Mouse (Mus musculus) heart, postnatal 14 days (tissue): Measurements from ENCODE around the gene Rdh11. TPM values are rescaled to one million over a fixed set of nuclear protein-coding genes. Genes with fewer than 3 reads are reported as not detected.
"Not testable (repeated sequence)": the region's sequence is repeated elsewhere in the genome, so short reads cannot be mapped to it uniquely, and the experiment has no call there.

Experiments used
- DNase-seq, 2 experiments: peaks; one replicate each; pipeline ENCODE4 v3.0.0; 2021 to 2022
- intact Hi-C: fragments of 180-260 bp; cut with DNase I; formaldehyde crosslinking; loops from one replicate; pipeline ENCODE4 v1.15.1; 2025
- long read RNA-seq, 2 experiments: library from polyadenylated mRNA; stranded (forward); transcript quantifications; one replicate each; pipeline ENCODE4 v2.0.0; 2021
- total RNA-seq, 2 experiments: library from RNA; stranded (reverse); gene quantifications; 2 replicates each; pipeline ENCODE4 v1.2.3; 2021

The Rdh11 gene
- 1 to 10 TPM; 4.6 to 4.8 TPM for total RNA-seq
- long read RNA-seq, experiment 1, partial matches to known transcripts, result 0 of 2 reads
- long read RNA-seq, experiment 1, other reads (novel, unspliced or antisense), result 0 of 2 reads
- long read RNA-seq, experiment 2, transcript Rdh11-203 (7 exons, 3,262 nt), result major isoform, 5 of 5 reads
- long read RNA-seq, experiment 2, partial matches to known transcripts, result 0 of 5 reads
- long read RNA-seq, experiment 2, other reads (novel, unspliced or antisense), result 0 of 5 reads

DNA sequence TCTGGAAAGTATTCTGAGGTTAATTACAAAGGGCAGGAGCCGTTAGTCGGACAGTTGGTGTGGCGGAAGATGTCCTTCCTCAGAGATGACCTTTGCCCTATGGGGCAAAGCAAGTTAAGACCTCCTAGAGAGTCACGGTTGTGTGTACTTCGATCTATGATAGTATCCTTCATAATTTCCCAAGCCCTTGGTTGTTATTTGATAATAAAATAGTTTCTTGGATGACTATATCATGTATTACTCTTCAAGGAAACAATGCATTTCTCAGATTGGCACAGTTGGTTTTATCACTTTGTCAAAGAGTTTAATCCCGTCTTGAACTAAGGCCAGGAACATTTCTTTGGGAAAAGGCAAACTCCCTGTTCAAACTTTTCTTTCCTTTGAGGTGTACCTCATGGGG lies at the start of gene Rdh11:
Gene Rdh11 (minus strand): TSS at position 101 of the 400 bp plus-strand sequence.
- DNase-seq, result no peak
- intact Hi-C loops, result loop anchor here (2.0 kb wide), 1 partner anchor 69 kb away; no protein-coding TSS in a partner anchor

DNA sequence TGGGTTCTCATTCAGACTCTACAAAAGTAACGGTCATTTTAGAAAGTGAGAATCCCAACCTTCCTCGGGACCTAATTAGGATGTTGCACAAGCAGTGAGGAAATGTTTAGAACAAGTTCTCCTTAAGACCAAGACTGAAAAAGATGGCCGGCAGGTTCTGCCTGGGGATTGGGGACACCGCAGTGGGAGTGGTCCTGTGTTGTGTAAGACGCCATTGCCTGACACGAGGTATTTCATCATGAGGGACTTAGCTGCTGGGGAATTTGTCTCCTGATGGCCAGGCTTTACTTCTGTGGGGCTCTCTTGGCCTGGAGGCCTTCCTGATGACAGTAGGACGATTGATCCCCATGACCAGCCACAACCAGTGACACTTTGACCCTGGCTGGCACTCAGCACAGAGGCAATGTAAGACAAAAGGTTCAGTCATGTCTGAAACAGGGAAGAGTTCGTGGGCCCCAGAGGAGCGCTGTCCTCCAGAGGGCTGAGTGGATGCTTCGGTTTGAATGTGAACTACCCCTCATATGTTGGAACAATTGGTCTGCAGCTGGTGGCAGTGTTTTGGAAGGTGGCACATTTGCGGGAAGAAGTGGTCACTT lies 43.5 kb upstream of the Rdh11 start:
- no peak for DNase-seq
- intact Hi-C loops, result no loop called here

DNA sequence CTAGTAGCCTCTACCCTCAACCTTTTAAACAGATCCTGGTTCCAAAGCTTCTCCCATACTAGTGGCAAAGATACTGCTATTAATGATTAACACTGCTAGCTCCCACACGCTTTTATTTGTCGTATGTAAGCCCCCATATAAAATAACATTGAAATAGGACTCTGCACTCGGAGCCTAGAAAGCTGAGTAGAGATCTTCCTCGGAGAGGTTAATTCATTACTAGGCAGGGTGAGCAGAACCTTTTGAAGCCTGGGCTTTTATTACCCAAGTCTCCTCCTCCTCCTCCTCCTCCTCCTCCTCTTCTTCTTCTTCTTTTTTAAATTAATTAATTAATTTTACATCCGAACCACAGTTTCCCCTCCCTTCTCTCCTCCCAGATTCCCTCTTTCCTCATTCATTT lies 25.4 kb upstream of the Rdh11 start:
- no peak for DNase-seq
- intact Hi-C loops, result no loop called here

DNA sequence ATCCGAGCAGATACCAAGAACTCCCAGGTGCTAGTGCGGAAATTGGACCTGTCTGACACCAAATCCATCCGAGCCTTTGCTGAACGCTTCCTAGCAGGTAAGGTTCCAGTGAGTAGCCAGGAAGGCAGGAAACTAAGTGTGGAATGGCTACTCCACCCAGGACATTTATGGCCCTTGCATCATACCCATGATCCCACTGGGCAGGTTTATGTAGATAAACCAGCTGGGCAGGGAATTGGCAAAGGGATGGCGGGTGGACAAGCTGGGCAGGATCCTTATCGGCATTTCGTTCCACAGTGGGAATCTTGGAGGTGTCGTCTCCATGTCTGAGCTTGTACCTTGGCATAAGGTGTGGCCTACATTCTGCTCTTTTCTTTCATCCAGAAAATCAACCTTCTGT lies 19.4 kb upstream of the Rdh11 start:
- intact Hi-C loops, result no loop called here

DNA sequence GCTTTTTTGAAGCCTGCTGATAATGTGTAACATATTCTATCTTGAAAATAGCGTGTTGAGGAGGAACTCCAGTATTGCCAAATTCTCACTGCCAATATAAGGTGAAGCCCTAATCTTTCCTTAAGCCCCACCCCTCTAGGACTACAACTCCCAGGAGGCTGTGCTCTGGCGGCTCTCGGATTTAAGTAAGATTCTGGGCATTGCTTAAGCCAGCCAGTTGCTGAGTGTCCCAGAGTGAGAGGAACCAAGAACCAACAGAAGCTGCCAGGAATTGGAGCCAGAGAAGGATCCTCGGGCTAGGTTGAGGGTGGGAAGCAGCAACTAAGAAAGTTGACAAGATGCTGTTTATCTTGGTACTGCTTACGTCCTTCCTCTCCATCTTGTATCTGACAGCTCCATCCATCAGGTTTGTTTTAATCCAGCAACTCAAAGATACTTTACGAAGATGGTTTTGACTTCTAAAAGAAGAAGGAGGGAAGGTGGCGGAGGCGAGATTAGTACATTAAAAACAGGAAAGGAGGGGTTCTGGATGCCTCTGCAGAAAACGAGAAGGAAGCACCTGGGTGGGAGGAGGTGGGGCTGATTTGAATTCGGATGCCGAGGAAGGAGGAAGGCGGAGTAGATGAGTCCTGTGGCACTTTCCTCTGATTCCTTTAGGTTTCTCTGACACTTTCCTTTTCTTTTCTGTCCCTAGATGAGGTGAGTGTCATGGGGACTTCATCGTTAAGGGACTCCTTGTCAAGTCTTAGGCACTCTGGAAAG lies 16.8 kb upstream of the Rdh11 start, which contains the start of gene Rdh12:
Gene Rdh12 (plus strand): TSS at position 212 of the 762 bp plus-strand sequence.
- DNase-seq, result peak; percentile 16 to 26
- intact Hi-C loops, result no loop called here

More for the DNA sequence above, 19.4 kb upstream of the Rdh11 start:
- DNase-seq, result no peak

DNA sequence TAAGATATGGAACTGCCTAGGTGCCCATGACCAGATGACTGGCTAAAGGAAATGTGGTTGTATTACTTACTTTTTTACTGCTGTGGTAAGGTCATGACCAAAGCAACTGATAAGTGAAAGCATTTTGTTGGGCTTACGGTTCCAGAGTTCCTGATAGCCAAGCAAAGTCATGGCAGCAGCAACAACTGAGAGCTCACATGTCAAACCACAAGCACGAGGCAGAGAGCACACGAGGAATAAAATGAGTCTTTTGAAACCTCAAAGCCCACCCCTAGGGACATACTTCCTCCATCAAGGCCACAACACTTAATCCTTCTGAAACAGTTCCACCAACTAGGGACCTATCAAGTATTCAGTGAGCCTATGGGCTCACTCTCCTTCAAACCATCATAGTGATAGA lies 9.8 kb upstream of the Rdh11 start:
- intact Hi-C loops, result no loop called here
- DNase-seq, result no peak

DNA sequence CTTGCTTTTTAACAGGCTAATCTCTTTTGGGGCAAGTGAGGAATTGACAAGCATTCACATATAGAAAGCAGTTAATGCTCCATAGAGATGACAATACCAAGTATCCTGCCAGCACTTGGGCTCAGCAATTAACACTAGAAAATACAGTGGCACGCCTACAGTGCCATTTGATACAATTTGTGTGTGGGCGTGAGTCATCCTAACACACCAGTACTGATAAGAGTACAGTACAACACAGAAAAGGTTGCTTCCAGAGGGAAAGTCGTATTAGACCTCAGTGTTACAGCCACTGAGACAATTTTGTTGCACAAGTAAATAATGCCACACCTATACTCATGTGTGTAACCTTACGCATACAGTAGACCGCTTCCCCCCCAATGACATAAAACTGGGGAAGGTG lies 5.0 kb upstream of the Rdh11 start:
- DNase-seq, result no peak
- intact Hi-C loops, result no loop called here

DNA sequence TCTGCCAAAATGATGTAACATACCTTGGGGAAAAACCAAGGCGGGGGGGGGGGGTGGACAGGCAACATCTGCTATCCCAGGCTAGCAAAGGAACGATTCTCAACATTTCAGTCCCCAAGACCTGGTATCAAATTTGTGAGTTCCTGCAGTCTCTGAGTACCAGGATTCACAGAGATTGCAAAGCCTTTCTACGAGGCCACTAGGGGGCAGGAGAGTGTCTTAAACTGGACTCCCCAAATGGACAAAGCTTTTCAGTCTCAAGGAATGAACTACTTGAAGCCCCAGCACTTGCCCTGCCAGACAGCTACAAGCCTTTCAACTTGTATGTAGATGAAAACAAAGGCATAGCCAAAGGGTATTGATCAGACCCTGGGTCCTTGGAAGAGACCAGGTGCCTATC lies 1.3 kb upstream of the Rdh11 start:
- intact Hi-C loops, result loop anchor here (2.0 kb wide), 1 partner anchor 67 kb away; no protein-coding TSS in a partner anchor
- peak; percentile 69 to 79 for DNase-seq

DNA sequence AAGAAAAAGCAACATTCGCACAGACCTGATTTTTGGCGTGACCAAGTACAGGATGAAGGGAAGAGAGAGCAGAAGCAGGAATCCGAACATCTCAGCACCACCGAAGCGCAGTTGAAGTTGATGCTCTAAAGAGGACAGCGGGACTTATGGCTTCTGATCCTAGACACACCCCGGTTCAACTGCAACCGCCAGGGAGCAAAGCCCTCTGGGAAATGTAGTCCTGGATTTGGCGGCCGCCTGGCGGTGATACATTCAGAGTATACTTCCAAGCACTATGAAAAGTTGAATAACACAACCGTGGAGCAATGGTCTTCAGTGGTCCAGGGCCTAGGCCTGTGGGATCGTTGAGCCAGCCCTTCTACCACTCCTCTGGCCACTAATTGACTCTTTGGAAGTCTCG lies 392 bp downstream of the Rdh11 start:
- intact Hi-C loops, result loop anchor here (2.0 kb wide), 1 partner anchor 69 kb away; no protein-coding TSS in a partner anchor

DNA sequence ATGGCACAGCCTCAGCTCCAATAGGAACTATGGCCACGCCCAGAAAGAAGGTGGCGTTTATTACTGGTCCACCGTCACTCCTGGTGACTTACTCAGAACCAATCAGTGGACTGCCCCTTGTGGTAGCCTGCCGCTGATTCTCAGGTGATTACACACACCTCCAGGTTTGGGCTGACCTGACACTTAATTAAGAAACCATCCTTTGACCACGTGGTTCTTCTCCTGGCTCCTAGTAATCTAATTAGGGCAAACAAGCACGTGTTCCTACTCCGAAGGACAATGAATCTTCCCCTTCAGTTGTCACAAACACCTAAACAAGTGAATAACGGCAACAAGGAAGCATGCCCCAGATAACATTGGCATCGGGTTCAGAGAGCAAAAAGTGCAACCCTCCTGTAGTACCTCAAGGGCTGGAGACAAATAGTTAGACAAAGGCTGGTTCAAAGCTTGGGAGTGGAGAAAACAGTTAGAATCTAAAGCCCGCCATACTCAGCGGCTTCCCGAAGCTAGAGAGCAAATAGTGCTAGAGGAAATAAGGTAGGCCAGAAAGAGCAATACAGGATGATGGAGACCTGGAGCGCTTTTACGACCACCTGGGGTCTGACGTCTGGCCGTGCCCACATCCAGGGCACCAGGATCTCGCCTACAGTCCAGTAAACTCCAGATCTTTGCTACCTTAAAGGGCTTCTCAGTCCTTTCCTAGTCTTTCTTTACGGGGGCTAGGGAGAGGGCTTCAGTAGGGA lies 991 bp downstream of the Rdh11 start:
- peak in 1 of 2 experiments; percentile 26 for DNase-seq
- intact Hi-C loops, result no loop called here

More for the DNA sequence above, 392 bp downstream of the Rdh11 start:
- peak; percentile 67 to 83 for DNase-seq

DNA sequence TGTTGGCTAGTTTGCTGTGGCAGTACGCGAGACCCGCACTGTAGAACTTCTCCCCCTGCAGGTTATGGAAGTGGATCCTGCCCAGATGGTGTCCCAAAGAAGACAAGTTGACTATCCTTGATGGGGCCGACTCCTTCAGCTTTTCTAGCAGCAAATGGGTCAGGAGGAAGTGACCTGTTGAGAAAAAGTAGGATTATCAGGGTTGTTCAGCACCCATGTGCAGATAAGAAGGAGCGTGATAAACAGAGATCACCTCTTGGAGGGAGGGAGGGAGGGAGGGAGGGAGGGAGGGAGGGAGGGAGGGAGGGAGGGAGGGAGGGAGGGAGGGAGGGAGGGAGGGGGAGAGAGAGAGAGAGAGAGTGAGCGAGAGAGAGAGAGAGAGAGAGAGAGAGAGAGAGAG lies 6.9 kb downstream of the Rdh11 start:
- intact Hi-C loops, DNase-seq: not testable (repeated sequence)

DNA sequence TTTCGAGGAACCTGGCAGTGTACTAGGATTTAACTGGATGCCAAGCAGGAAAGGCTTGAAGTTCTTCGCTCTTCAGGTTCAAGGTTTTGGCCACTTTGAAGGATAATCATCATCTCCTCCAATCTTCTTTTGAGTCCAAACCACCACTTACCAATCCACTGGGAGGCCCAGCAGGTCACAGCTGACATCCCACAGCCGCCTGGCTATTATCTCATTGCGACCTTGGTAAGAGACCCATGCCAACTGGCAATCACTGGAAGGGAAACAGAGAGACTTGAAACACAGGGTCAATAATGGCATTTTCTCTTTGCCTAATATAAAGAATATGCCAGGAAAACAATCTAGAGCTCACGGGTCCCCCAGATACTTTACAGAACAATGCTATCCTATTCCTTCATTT lies 16.1 kb downstream of the Rdh11 start:
- no peak for DNase-seq
- intact Hi-C loops, result no loop called here

DNA sequence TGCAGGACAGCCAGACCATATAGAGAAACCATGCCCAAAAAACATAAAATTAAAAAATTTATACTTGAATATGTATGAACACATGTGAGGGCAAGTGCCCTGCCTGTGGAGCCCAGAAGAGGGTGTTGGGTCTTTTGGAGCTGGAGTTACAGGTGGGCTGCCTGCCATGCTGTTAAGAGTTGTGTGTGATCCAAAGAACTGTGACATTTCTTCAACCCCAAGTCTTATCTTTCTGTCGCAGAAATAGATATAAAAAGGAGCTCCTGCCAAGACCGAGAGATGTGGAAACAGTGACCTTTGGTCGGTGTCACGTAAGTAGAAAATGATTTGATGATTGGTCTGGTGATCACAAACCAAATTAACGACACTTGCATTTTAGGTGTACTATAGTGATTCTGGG lies 18.4 kb downstream of the Rdh11 start:
- intact Hi-C loops, result no loop called here
- DNase-seq, result no peak

DNA sequence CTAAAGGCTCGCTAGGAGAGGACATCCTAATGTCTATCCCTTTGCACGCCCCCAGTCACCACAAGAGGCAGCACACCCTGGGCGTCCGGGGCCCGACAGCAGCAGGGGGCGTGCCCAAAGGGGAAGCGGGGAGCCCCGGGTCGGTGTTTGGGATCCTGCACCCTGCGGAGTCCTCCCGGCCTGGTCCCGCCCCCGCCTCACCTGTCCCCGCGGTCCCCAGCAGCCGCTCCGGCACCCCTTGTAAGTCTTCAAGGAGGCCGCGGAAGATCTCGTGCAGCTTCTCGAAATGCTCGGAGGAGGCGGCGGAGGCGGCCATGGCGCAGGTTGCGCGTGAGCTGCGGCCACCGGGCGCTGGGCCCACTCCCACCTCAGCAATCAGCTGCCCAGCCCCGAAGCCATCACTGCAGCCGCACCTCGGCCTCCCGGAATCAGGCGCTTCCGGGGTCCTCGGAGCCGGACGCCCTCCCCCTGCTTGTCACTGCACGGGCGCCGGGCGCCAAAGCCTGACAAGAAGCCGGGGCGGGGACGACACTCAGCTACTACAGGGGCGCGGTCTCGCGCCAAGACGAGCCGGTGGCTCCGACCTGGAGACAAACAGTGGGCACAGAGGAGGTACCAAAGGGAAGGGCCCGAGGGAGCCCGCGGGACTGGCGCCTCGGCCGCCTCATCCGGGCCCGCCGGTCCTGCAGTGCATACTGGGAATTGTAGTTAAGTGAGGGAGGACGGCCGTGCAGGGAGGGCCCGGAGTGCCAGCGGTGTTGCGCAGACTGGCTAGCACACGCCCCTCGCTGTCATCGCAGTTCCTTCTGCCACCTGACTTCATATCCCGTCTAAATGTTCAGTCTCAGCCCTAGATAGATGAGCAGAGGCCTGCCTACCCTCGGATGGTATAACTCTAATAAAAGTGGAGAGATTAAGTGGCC lies 19.8 kb downstream of the Rdh11 start, which contains the start of gene Vti1b:
Gene Vti1b (minus strand): TSS at position 649 of the 923 bp plus-strand sequence.
- intact Hi-C loops, result no loop called here
- DNase-seq, result peak; percentile 90

DNA sequence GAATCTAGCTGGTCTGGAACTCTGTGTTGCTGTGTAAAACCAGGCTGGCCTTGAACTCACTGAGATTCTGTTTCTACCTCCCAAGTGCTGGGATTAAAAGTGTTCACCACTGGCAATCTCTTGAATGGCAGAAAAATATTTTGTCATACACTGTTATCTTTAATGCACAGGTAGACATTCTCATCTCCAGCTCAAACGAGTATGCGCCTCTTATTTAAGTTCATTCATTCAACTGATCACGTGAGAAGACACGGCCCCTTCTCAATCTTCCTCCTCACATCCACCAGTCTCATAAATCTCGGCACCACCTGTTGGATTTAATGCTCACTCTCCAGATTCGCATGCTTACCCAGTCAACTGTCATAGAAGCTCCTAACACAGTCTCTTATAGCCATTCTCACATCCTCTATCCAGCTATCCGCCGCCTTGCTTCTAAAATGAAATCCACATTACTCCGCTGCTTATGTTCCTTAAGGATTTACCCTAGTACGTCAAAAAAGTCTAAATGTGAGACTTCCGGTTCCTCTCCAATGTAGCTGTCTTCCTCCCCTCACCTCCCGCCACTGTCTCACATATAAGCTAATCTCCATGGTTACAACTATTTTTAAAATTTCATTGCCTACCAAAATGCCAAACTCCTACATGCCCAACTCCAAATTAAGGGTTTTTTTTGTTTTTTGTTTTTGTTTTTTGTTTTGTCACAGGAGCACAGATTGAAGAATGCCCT lies 20.7 kb downstream of the Rdh11 start:
- DNase-seq, result no peak

DNA sequence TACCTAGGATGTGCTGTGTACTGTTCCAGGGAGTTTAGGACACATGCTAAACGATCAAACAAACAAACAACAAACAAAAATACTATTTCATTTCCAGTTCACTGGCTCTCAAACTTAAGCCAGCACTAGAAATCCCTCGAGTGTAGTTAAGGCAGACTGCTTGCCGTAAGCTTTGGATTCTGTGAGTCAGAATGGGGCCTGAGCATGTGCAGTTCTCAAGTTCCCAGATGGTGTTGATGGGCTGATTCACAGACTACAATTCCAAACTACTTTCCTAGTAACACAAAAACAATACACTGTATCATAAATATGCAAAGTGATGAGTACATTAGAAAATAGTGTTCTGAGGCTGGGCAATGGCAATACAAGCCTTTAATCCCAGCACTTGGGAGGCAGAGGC lies 21.7 kb downstream of the Rdh11 start:
- intact Hi-C loops, result no loop called here
- DNase-seq, result no peak

More for the DNA sequence above, 20.7 kb downstream of the Rdh11 start:
- intact Hi-C loops, result no loop called here

DNA sequence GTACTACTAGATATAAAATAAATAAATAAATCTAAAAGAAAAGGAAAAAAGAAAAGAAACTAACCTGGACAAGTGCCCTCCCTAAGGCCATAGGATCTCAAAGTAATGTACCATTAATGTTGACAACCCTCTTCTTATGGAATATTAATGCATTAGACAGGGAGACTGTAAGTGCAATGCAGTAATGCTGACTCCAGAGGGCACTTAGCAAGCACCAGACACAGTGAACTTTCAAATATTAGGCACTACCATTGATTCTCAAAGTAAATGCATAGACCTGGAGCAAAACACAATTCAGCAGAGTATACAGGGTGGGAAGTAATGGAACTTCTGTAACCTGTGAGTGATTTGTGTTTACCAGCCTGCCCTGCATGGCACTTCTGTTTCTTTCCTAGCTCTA lies 22.9 kb downstream of the Rdh11 start:
- DNase-seq, result no peak
- intact Hi-C loops, result no loop called here

DNA sequence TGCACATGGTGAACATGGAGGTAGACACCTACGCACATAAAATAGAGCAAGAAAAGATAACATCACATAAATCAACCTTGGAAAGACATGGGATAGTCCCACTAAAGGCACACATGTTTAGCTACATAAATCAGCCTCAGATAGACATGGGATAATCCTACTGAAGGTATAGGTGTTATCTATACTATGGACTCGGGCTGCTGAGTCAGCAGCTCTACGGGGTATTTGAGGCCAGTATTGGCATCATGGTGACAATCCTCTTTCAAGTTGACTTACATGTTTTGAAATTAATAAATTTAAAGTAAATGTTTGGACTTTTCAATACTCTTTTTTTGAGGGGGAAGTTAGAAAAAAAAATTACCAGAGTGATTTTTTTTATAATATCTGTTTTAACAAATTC lies 29.2 kb downstream of the Rdh11 start:
- intact Hi-C loops, result no loop called here
- no peak for DNase-seq

DNA sequence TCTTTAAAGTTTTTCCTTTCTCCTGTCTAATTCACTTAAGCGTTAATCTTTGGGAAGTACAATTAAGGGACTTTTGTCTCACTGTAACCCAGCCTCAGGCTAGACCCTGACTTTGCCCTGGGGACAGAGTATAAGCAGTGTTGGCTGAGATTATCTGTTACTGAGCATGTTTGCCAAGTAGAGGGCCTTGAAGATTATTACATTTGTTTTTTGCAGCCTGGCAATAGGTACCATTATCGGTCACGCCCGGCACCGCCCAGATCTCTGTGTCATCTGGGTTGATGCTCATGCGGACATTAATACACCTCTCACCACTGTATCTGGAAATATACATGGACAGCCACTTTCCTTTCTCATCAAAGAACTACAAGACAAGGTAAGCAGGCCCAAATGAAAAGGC lies 42.4 kb downstream of the Rdh11 start:
- intact Hi-C loops, result no loop called here
- DNase-seq, result no peak
